Mouse (Mus musculus) bone marrow macrophage, adult 2 months (primary cell): ENCODE measurements around the gene Taar7d.
A peak's percentile ranks its signal among the peaks of the same experiment; 100 is the strongest.

Experiments
- CTCF ChIP-seq: IDR thresholded peaks from 2 replicates; pipeline ENCODE4 v1.5.1; 2012; ENCODE audit warnings: low read depth, mild to moderate bottlenecking, low read length, moderate library complexity
- POLR2A ChIP-seq: IDR thresholded peaks from 2 replicates; pipeline ENCODE4 v1.6.1; 2012; ENCODE audit warnings: mild to moderate bottlenecking, low read depth, low read length, borderline replicate concordance

DNA sequence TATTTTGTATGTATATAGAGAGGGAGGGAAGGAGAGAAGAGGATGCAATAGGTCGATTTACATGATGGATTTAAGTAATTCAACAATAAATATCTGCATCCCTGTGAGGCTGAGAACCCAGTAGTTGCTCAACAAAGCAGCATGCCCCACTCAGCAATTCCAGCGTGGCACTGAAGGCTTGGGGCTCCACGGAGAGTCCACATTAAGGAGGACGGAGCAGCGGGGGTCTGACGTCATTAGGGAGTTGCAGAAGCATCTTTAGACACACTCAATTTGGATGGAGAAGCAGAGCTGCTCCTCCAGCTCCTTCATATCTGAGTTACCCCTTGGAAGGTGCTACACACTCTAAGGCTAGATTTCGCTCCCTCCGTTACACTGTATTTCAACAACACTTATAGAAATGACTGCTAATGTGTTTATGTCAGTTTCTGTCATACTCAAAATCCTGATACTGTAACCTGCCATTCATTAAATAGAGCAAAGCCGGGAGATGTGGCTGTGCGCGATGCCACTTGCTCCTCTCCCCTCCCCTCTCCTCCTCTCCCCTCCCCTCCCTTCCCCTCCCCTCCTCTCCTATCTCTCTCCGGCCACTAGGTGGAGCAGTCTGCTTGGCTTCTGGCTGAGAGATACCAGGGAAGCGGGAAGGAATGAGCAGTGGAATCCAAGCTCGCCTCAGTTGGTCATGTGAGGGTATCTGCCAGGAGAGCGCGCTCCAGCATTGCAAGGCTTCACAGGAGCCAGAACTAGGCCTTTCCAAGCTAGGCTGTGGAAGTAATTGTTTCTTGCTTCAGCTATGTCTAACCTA, 47.9 kb upstream of the Taar7d start:
- TF ChIP-seq CTCF (peak; percentile 81), POLR2A (no peak)
